Mouse (Mus musculus): ENCODE results near the gene Sec24a.

DNA sequence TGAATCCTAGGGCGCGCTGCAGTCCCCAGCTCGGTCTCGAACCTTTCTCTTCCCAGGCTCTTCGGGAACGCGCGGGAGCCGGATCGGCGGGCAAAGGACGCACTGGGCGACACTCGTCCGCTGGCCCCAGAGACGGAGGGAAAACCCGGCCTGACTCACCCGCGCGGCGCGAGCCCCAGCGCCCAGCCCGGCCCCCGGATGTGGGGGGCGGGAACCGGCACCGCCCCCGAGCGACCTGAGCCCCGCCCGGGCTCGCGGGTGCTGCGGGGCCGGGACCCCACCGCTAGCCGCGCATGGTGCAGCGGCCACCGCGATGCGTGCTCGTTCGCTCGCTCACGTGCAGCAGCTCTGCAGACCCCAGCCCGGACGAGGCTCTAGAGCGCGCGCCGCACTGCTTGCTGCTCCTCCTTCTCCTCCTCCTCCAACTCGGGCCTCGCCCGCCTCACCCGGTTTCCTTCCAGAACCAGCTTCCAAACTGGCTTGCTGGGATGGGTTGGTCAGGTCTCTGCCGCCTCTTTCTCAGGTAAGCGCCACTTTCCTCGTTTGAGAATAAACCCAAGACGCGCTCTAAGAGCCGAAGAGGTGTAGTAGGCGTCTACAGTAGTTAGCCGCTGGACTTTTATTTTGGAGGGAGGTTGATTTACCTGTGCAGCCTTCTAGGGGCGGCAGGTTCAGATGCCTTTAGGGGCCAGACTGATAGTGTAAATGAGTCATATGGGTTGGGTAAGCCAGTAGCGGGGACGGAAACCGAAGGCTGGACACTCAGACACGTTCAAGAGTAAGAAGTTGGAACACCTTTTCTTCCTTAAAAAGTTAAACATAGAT, 112.5 kb downstream of the Sec24a start, which contains the start of the genes N4bp3 and D930048N14Rik:
- TF ChIP-seq POLR2A (IDR thresholded peaks at IDR 0.05; ENCODE audit: insufficient read depth, low read depth, low read length) (peak; percentile 68), CTCF (IDR thresholded peaks at IDR 0.05) (peak; percentile 34), EP300 (IDR thresholded peaks at IDR 0.05; ENCODE audit: insufficient read depth, low read depth, low read length) (no peak)

Measured in heart, adult 2 months (tissue).